Mouse (Mus musculus) CH12.LX (cell line): Measurements from ENCODE around the gene Pgm2l1. TPM values are rescaled to one million over a fixed set of nuclear protein-coding genes. Genes with fewer than 3 reads are reported as not detected.
"Not testable (repeated sequence)": the region's sequence is repeated elsewhere in the genome, so short reads cannot be mapped to it uniquely, and the experiment has no call there.

Experiments
- DNase-seq: peaks from one replicate; pipeline ENCODE4 v3.0.0-alpha.2; 2013; ENCODE audit errors: extremely low read depth
- H3K27ac ChIP-seq: 2 replicates; pipeline ENCODE4 v1.5.1; 2012; ENCODE audit warnings: low read depth, mild to moderate bottlenecking, control low read depth, moderate library complexity; ENCODE audit not compliant: insufficient read depth
- H3K27me3 ChIP-seq: replicated peaks from 2 replicates; pipeline ENCODE3; 2012; ENCODE audit warnings: inconsistent platforms
- H3K36me3 ChIP-seq, 2 experiments: replicated peaks in 1 of 2; 2 replicates each; pipeline versions ENCODE3 to v1.6.1; 2012; ENCODE audit warnings: inconsistent platforms in 1 of 2, low read length in 1 of 2, mild to moderate bottlenecking in 1 of 2, mixed read lengths in 1 of 2, moderate library complexity in 1 of 2; ENCODE audit not compliant: control insufficient read depth in 1 of 2, insufficient read depth in 1 of 2
- H3K4me1 ChIP-seq, 2 experiments: 2 replicates each; pipeline ENCODE4 v1.6.1; 2012; ENCODE audit warnings: inconsistent platforms in 1 of 2, moderate library complexity in 1 of 2; ENCODE audit not compliant: insufficient read depth in 2 of 2, control insufficient read depth in 1 of 2
- H3K4me2 ChIP-seq: 2 replicates; pipeline ENCODE4 v1.6.1; 2012; ENCODE audit warnings: low read depth, mild to moderate bottlenecking, control low read depth; ENCODE audit not compliant: poor library complexity, insufficient read depth, severe bottlenecking
- H3K4me3 ChIP-seq, 3 experiments: fragments of 150-350 bp in 1 of 3; sonication (generic) in 1 of 3; replicated peaks in 1 of 3; 2 replicates each; pipeline versions ENCODE3 to v1.5.1; 2011 to 2012; ENCODE audit warnings: low read depth in 2 of 3, low read length in 2 of 3, mild to moderate bottlenecking in 2 of 3, moderate library complexity in 2 of 3, control low read depth in 1 of 3, improper control_type of control experiment in 1 of 3, inconsistent platforms in 1 of 3, mixed read lengths in 1 of 3; ENCODE audit not compliant: poor library complexity in 1 of 3
- H3K79me2 ChIP-seq: replicated peaks from 2 replicates; pipeline ENCODE4 v1.6.1; 2012; ENCODE audit warnings: mild to moderate bottlenecking, moderate library complexity; ENCODE audit not compliant: control insufficient read depth, poor library complexity, insufficient read depth, severe bottlenecking; ENCODE audit errors: extremely low read depth
- H3K9ac ChIP-seq: 2 replicates; pipeline ENCODE4 v1.6.1; 2012; ENCODE audit warnings: low read depth, mild to moderate bottlenecking, control low read depth, moderate library complexity; ENCODE audit not compliant: insufficient read depth
- H3K9me3 ChIP-seq: replicated peaks from 2 replicates; pipeline ENCODE3; 2012; ENCODE audit warnings: low read length, inconsistent platforms, mixed read lengths
- BHLHE40 ChIP-seq: IDR thresholded peaks from 2 replicates; pipeline ENCODE4 v1.6.1; 2011; ENCODE audit warnings: mild to moderate bottlenecking, low read depth, low read length, improper control_type of control experiment
- CHD1 ChIP-seq: IDR thresholded peaks from 2 replicates; pipeline ENCODE4 v1.6.1; 2012; ENCODE audit warnings: low read depth, low read length, improper control_type of control experiment, inconsistent platforms
- CTCF ChIP-seq, 2 experiments: IDR thresholded peaks in 1 of 2; conservative IDR thresholded peaks in 1 of 2; 2 replicates each; pipeline ENCODE4 v1.5.1; 2011 to 2012; ENCODE audit warnings: low read depth in 2 of 2, low read length in 2 of 2, improper control_type of control experiment in 1 of 2, inconsistent platforms in 1 of 2, mild to moderate bottlenecking in 1 of 2, moderate library complexity in 1 of 2
- E2F4 ChIP-seq: IDR thresholded peaks from 2 replicates; pipeline ENCODE4 v1.6.1; 2011; ENCODE audit warnings: low read depth, low read length, improper control_type of control experiment; ENCODE audit not compliant: insufficient replicate concordance
- HCFC1 ChIP-seq: IDR thresholded peaks from 2 replicates; pipeline ENCODE4 v1.6.1; 2012; ENCODE audit warnings: low read depth, mild to moderate bottlenecking, inconsistent platforms, low read length, improper control_type of control experiment
- MAFK ChIP-seq: IDR thresholded peaks from 2 replicates; pipeline ENCODE4 v1.6.1; 2011; ENCODE audit warnings: low read length, improper control_type of control experiment; ENCODE audit not compliant: insufficient replicate concordance
- MAZ ChIP-seq: IDR thresholded peaks from 2 replicates; pipeline ENCODE4 v1.6.1; 2012; ENCODE audit warnings: low read depth, mild to moderate bottlenecking, inconsistent platforms, low read length, improper control_type of control experiment, moderate library complexity
- MEF2A ChIP-seq: IDR thresholded peaks from 2 replicates; pipeline ENCODE4 v1.6.1; 2014; ENCODE audit warnings: low read depth, mild to moderate bottlenecking, inconsistent platforms, low read length, improper control_type of control experiment, borderline replicate concordance
- MXI1 ChIP-seq: IDR thresholded peaks from 2 replicates; pipeline ENCODE4 v1.6.1; 2011; ENCODE audit warnings: mild to moderate bottlenecking, low read depth, low read length, improper control_type of control experiment
- MYC ChIP-seq: IDR thresholded peaks from 2 replicates; pipeline ENCODE4 v1.6.1; 2011; ENCODE audit warnings: low read depth, mild to moderate bottlenecking, improper control_type of control experiment, low read length
- NELFE ChIP-seq: IDR thresholded peaks from 2 replicates; pipeline ENCODE4 v1.6.1; 2011; ENCODE audit warnings: low read depth, low read length, improper control_type of control experiment
- POLR2A ChIP-seq: IDR thresholded peaks from 2 replicates; pipeline ENCODE4 v1.6.1; 2011; ENCODE audit warnings: low read depth, mild to moderate bottlenecking, improper control_type of control experiment, low read length
- RAD21 ChIP-seq: IDR thresholded peaks from 2 replicates; pipeline ENCODE4 v1.6.1; 2011; ENCODE audit warnings: low read depth, mild to moderate bottlenecking, low read length, improper control_type of control experiment, moderate library complexity
- RCOR1 ChIP-seq: conservative IDR thresholded peaks from 2 replicates; pipeline ENCODE4 v1.6.1; 2012; ENCODE audit warnings: low read depth, mild to moderate bottlenecking, inconsistent platforms, low read length, improper control_type of control experiment
- TBP ChIP-seq: conservative IDR thresholded peaks from 2 replicates; pipeline ENCODE4 v1.6.1; 2011; ENCODE audit warnings: low read depth, low read length, improper control_type of control experiment
- UBTF ChIP-seq: IDR thresholded peaks from 2 replicates; pipeline ENCODE4 v1.6.1; 2012; ENCODE audit warnings: low read depth, mild to moderate bottlenecking, inconsistent platforms, low read length, improper control_type of control experiment, moderate library complexity
- USF1 ChIP-seq: IDR thresholded peaks from 2 replicates; pipeline ENCODE4 v1.6.1; 2014; ENCODE audit warnings: low read depth, mild to moderate bottlenecking, inconsistent platforms, low read length, improper control_type of control experiment
- ZC3H11A ChIP-seq: IDR thresholded peaks from 2 replicates; pipeline ENCODE4 v1.6.1; 2012; ENCODE audit warnings: low read depth, mild to moderate bottlenecking, inconsistent platforms, low read length, improper control_type of control experiment
- ZKSCAN1 ChIP-seq: IDR thresholded peaks from 2 replicates; pipeline ENCODE4 v1.6.1; 2012; ENCODE audit warnings: low read depth, inconsistent platforms, low read length, improper control_type of control experiment, borderline replicate concordance
- dilution Hi-C: fragments of 300-500 bp; cut with MboI; formaldehyde crosslinking; loops from 2 replicates; pipeline ENCODE4 v1.14.3; 2020; ENCODE audit warnings: low sequenced_read_pairs; ENCODE audit not compliant: extremely low pct_unique_long_range_greater_than_20kb, extremely low pct_ligation_motif_present
- in situ Hi-C: fragments of 300-500 bp; cut with MboI; formaldehyde crosslinking; loops from 3 replicates; pipeline ENCODE4 v1.14.3; 2019; ENCODE audit warnings: low sequenced_read_pairs, low pct_ligation_motif_present, low pct_unique_long_range_greater_than_20kb, mixed read lengths
- polyA plus RNA-seq: library from polyadenylated mRNA; unstranded; fragments of >175 nt; gene quantifications from 2 replicates; pipeline ENCODE4 v1.2.1, GENCODE M21; 2012; ENCODE audit warnings: low read depth; ENCODE audit not compliant: insufficient read length
- total RNA-seq, 2 experiments: library from RNA; depleted of rRNA; stranded (reverse); fragments of 300-350 nt in 1 of 2; fragments of >200 nt in 1 of 2; gene quantifications; 2 replicates each; pipeline ENCODE4 v1.2.3; 2012 to 2014

The Pgm2l1 gene
- total and polyA plus RNA-seq, 3 experiments = 1.2 to 4.1 (median 3.4) TPM

GRCm38 (mm10) chr7:100250667-100251066 is 23.5 kb downstream of the Pgm2l1 start (continued):
- TF ChIP-seq ZC3H11A = no peak
- no peak for TF ChIP-seq MYC

- dilution Hi-C loops = no loop called here
- H3K9ac ChIP-seq = no peak overlapping the region
- TF ChIP-seq TBP = no peak
- no peak for TF ChIP-seq RCOR1
- TF ChIP-seq HCFC1 = no peak
- TF ChIP-seq MAFK = no peak
- TF ChIP-seq CTCF (conservative IDR thresholded peaks at IDR 0.05 in 1 of 2, IDR thresholded peaks at IDR 0.05 in 1 of 2; ENCODE audit: low read depth in 2 of 2, low read length in 2 of 2) = 0 out of 4 replicates have a peak, but pooled peaks of 1 of the 2 experiments have one; percentile 8
- TF ChIP-seq, all 38 proteins: peak for 1
- Histone ChIP-seq H3K36me3 (peaks cover 0 to 4% of the 10 kb centered on the region in 2 experiments), H3K27ac (no peak overlapping the region), H3K4me2 (no peak overlapping the region), H3K4me1 (no peaks in the 10 kb centered on the region), H3K79me2 (no peaks in the 10 kb centered on the region), H3K4me3 (no peak overlapping the region), H3K27me3 (no peaks in the 10 kb centered on the region), H3K9me3 (no peaks in the 10 kb centered on the region)
- no peak for DNase-seq
- in situ Hi-C loops = no loop called here
Measured at GRCm38 (mm10) chr7:100262350-100262749, 35.2 kb downstream of the Pgm2l1 start.

GRCm38 (mm10) chr7:100264934-100265333 is 37.7 kb downstream of the Pgm2l1 start:
- dilution Hi-C loops, H3K4me1 ChIP-seq: not testable (repeated sequence)

GRCm38 (mm10) chr7:100272369-100272768 is 45.2 kb downstream of the Pgm2l1 start:
- no peak overlapping the region for H3K9ac ChIP-seq
- H3K36me3 ChIP-seq = no peaks in the 10 kb centered on the region
- H3K4me1 ChIP-seq = no peaks in the 10 kb centered on the region
- no peak overlapping the region for H3K4me3 ChIP-seq
- no peak overlapping the region for H3K27ac ChIP-seq
- no peaks in the 10 kb centered on the region for H3K79me2 ChIP-seq
- no peak for DNase-seq
- no peaks in the 10 kb centered on the region for H3K27me3 ChIP-seq
- no peak overlapping the region for H3K4me2 ChIP-seq
- no peaks in the 10 kb centered on the region for H3K9me3 ChIP-seq
- in situ Hi-C loops = no loop called here
- dilution Hi-C loops = no loop called here
- TF ChIP-seq RAD21 (no peak), ZKSCAN1 (no peak), UBTF (no peak), USF1 (no peak), MEF2A (no peak), NELFE (no peak), ZC3H11A (no peak), MXI1 (no peak), MAZ (no peak), E2F4 (no peak), CHD1 (no peak), POLR2A (no peak), BHLHE40 (no peak)
- TF ChIP-seq, all 38 proteins: peak for 0

More at GRCm38 (mm10) chr7:100264934-100265333, 37.7 kb downstream of the Pgm2l1 start:
- H3K9me3 ChIP-seq, in situ Hi-C loops, H3K79me2 ChIP-seq, H3K27me3 ChIP-seq, H3K4me2 ChIP-seq, H3K36me3 ChIP-seq, DNase-seq, H3K9ac ChIP-seq, H3K27ac ChIP-seq, H3K4me3 ChIP-seq: not testable (repeated sequence)
